Mouse (Mus musculus) stomach, adult 2 months (tissue): ENCODE data around the gene Snn. TPM values are rescaled to one million over a fixed set of nuclear protein-coding genes. Genes with fewer than 3 reads are reported as not detected.

Experiments
- polyA plus RNA-seq: library from polyadenylated mRNA; depleted of rRNA; stranded (reverse); fragments of >200 nt; gene quantifications from 2 replicates; pipeline ENCODE4 v1.2.3, GENCODE M21; 2012; rRNA removed

Snn gene
- 3.1 and 3.2 TPM in 2 replicates for polyA plus RNA-seq

GRCm38 (mm10) chr16:11060645-11061044 is at the start of gene Snn:
TSS of gene Snn (plus strand) at chr16:11060945.

DNA sequence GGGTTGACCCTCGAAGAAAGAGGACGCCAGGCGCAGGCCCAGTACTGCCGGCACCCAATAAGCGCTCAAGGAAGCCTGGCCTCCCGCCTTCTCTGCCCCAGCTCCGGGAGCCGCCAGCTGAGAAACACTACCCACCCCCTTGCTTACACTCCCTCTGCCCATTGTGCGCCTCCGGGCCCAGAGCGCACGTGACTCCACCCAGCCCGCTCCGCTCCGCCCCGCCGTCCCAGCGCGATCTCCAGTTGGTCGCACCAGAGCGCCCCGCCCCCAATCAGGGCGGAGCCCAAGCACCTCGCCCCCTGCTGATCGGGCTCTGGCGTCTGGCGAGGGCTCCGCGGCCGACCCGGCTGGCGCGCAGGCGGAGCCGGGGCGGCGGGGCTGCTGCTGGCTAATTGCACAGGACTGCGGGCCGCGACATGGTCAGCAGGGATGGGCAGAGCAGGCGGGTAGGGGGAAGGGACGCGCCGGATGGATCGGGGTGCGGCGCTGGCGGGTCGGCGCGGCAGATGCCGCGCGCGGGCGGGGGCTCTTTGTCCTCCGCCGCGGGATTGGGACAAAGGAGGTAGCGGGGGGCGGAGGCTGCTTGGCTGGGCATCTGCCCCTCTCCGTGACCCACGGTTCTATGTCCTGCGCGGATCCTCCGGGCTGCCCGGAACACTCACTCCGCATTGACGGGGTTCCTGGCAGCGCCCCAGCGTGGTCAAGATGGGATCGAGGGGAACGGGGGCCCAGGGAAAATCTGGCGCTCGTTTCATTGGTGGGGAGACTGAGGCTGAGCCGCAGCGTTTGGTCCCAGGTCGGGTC is 5.5 kb downstream of the Snn start, which contains the start of gene Litaf:
TSS of gene Litaf (minus strand) at position 129 of the 804 bp plus-strand sequence.

Other genes with a start within 250 kb of the Snn start
- not detected in 2 replicates for gene Gm11172, start 248.0 kb upstream of the Snn start, polyA plus RNA-seq
- 0.50 and 1.5 TPM in 2 replicates for gene Rmi2, start 225.9 kb upstream of the Snn start, polyA plus RNA-seq
- 102 and 139 TPM in 2 replicates for gene Litaf, start 5.2 kb downstream of the Snn start, polyA plus RNA-seq
- gene Txndc11, start 73.7 kb downstream of the Snn start, polyA plus RNA-seq = 15.1 and 16.0 TPM in 2 replicates
- 4.8 and 8.9 TPM in 2 replicates for gene Zc3h7a, start 115.4 kb downstream of the Snn start, polyA plus RNA-seq
- 0.29 and 0.70 TPM in 2 replicates for gene Rsl1d1, start 142.4 kb downstream of the Snn start, polyA plus RNA-seq
- 19.6 and 21.4 TPM in 2 replicates for gene Gspt1, start 193.4 kb downstream of the Snn start, polyA plus RNA-seq